Mouse (Mus musculus) midbrain, embryonic 11.5 days (tissue): ENCODE data around the gene Msl1. TPM values are rescaled to one million over a fixed set of nuclear protein-coding genes. Genes with fewer than 3 reads are reported as not detected.

Experiments used
- ATAC-seq: fragments of 200-750 bp; cut with Nextera tagmentation; 2 replicates; pipeline ENCODE4 v1.8.0; 2017; ENCODE audit warnings: moderate TSS enrichment, moderate library complexity; ENCODE audit not compliant: low FRiP score
- DNase-seq: peaks from one replicate; pipeline ENCODE4 v3.0.0; 2015; ENCODE audit warnings: low spot score; ENCODE audit errors: missing footprints
- H3K27ac ChIP-seq: fragments of 300-500 bp; sonication (generic); 2 replicates; pipeline ENCODE4 v1.5.1; 2014; ENCODE audit warnings: low read depth, low read length
- H3K27me3 ChIP-seq: fragments of 300-500 bp; sonication (generic); 2 replicates; pipeline ENCODE4 v1.6.1; 2014; ENCODE audit warnings: mild to moderate bottlenecking, low read length, moderate library complexity, mixed read lengths; ENCODE audit not compliant: control insufficient read depth, insufficient read depth
- H3K36me3 ChIP-seq: fragments of 300-500 bp; sonication (generic); 2 replicates; pipeline ENCODE4 v1.6.1; 2014; ENCODE audit warnings: mild to moderate bottlenecking, low read length, moderate library complexity, mixed read lengths; ENCODE audit not compliant: control insufficient read depth, insufficient read depth
- H3K4me1 ChIP-seq: fragments of 300-500 bp; sonication (generic); 2 replicates; pipeline ENCODE4 v1.6.1; 2014; ENCODE audit warnings: low read length; ENCODE audit not compliant: control insufficient read depth, insufficient read depth
- H3K4me2 ChIP-seq: fragments of 300-500 bp; sonication (generic); 2 replicates; pipeline ENCODE4 v1.6.1; 2014; ENCODE audit warnings: mild to moderate bottlenecking, moderate library complexity
- H3K4me3 ChIP-seq: fragments of 300-500 bp; sonication (generic); 2 replicates; pipeline ENCODE4 v1.5.1; 2014; ENCODE audit warnings: low read depth, low read length
- H3K9ac ChIP-seq: fragments of 300-500 bp; sonication (generic); 2 replicates; pipeline ENCODE4 v1.6.1; 2014; ENCODE audit warnings: low read length
- H3K9me3 ChIP-seq: fragments of 300-500 bp; sonication (generic); 2 replicates; pipeline ENCODE4 v1.6.1; 2016; ENCODE audit warnings: low read length; ENCODE audit not compliant: control insufficient read depth
- WGBS: fragments of 180-500 bp; shearing (Covaris S2); extraction: QIAGEN DNeasy Blood & Tissue Kit; methylation state at CpG from one replicate; pipeline ENCODE4 v1.1.7; 2014; 5-methylcytosine and 5-hydroxymethylcytosine counted together
- polyA plus RNA-seq: library from polyadenylated mRNA; unstranded; fragments of >200 nt; fragmentation: Nextera tagmentation; extraction: Ambion mirVana; gene quantifications from 2 replicates; pipeline ENCODE4 v1.2.1, GENCODE M21; 2014

Msl1 gene
- polyA plus RNA-seq, 1 experiment from 2014 or later = 24.0 TPM

- no peaks in the 10 kb centered on the region for H3K9me3 ChIP-seq
- no peaks in the 10 kb centered on the region for H3K36me3 ChIP-seq
- ATAC-seq (no peak), DNase-seq (no peak)
- no peak overlapping the region for H3K9ac ChIP-seq
- peaks cover 9% of the 10 kb centered on the region for H3K4me1 ChIP-seq
- H3K4me2 ChIP-seq = no peak overlapping the region
- WGBS = 92% methylated on average over 8 of the region's 8 CpGs
- H3K4me3 ChIP-seq = no peak overlapping the region
- H3K27me3 ChIP-seq = 0 out of 2 replicates have a peak, but pooled peaks cover 2% of the 10 kb centered on the region
- H3K27ac ChIP-seq = no peak overlapping the region
Observed at GRCm38 (mm10) chr11:98854116-98854515, 58.8 kb downstream of the Msl1 start.

GRCm38 (mm10) chr11:98854659-98855058 is 59.3 kb downstream of the Msl1 start:
- ATAC-seq (no peak), DNase-seq (no peak)
- H3K9me3 ChIP-seq = no peaks in the 10 kb centered on the region
- H3K27me3 ChIP-seq = 0 out of 2 replicates have a peak, but pooled peaks cover 2% of the 10 kb centered on the region
- H3K4me3 ChIP-seq = no peak overlapping the region
- no peak overlapping the region for H3K27ac ChIP-seq
- no peak overlapping the region for H3K4me2 ChIP-seq
- peaks cover 4% of the 10 kb centered on the region for H3K4me1 ChIP-seq
- H3K36me3 ChIP-seq = no peaks in the 10 kb centered on the region
- 93% methylated on average over 2 of the region's 2 CpGs for WGBS
- no peak overlapping the region for H3K9ac ChIP-seq

Other genes starting within 250 kb of the Msl1 start
- 0.07 and 0.18 TPM in 2 replicates for gene Ikzf3, start 249.5 kb upstream of the Msl1 start, polyA plus RNA-seq
- 0.23 and 0.26 TPM in 2 replicates for gene Zpbp2, start 244.4 kb upstream of the Msl1 start, polyA plus RNA-seq
- gene Ormdl3, start 208.1 kb upstream of the Msl1 start, polyA plus RNA-seq = 9.7 and 12.0 TPM in 2 replicates
- not detected in 2 replicates for gene Lrrc3c, start 197.2 kb upstream of the Msl1 start, polyA plus RNA-seq
- 1.3 and 1.4 TPM in 2 replicates for gene Gm12355, start 169.9 kb upstream of the Msl1 start, polyA plus RNA-seq
- gene Gsdma3, start 169.2 kb upstream of the Msl1 start, polyA plus RNA-seq = not detected in 2 replicates
- gene Gsdma2, start 148.8 kb upstream of the Msl1 start, polyA plus RNA-seq = not detected in 2 replicates
- gene Gsdma, start 131.2 kb upstream of the Msl1 start, polyA plus RNA-seq = not detected in 2 replicates
- 142 and 155 TPM in 2 replicates for gene Psmd3, start 113.0 kb upstream of the Msl1 start, polyA plus RNA-seq
- gene Csf3, start 94.3 kb upstream of the Msl1 start, polyA plus RNA-seq = not detected in 2 replicates
- 66.1 and 67.1 TPM in 2 replicates for gene Med24, start 66.1 kb upstream of the Msl1 start, polyA plus RNA-seq
- gene Thra, start 54.9 kb upstream of the Msl1 start, polyA plus RNA-seq = 21.9 and 23.7 TPM in 2 replicates
- 0.93 and 1.2 TPM in 2 replicates for gene Nr1d1, start 20.2 kb upstream of the Msl1 start, polyA plus RNA-seq
- gene Casc3, start 9.4 kb downstream of the Msl1 start, polyA plus RNA-seq = 51.9 and 53.1 TPM in 2 replicates
- 1.6 and 1.8 TPM in 2 replicates for gene Rapgefl1, start 41.3 kb downstream of the Msl1 start, polyA plus RNA-seq
- gene Wipf2, start 68.1 kb downstream of the Msl1 start, polyA plus RNA-seq = 4.4 and 5.9 TPM in 2 replicates
- 44.3 and 45.0 TPM in 2 replicates for gene Cdc6, start 112.3 kb downstream of the Msl1 start, polyA plus RNA-seq
- gene Rara, start 132.3 kb downstream of the Msl1 start, polyA plus RNA-seq = 13.2 and 14.8 TPM in 2 replicates
- gene Gjd3, start 187.5 kb downstream of the Msl1 start, polyA plus RNA-seq = not detected in 2 replicates
- 431 and 436 TPM in 2 replicates for gene Top2a, start 228.7 kb downstream of the Msl1 start, polyA plus RNA-seq
- 207 and 209 TPM in 2 replicates for gene Igfbp4, start 245.7 kb downstream of the Msl1 start, polyA plus RNA-seq